Mouse (Mus musculus) heart, adult 18-20 months (tissue): ENCODE measurements around the gene Fbp1. TPM values are rescaled to one million over a fixed set of nuclear protein-coding genes. Genes with fewer than 3 reads are reported as not detected.
"Not testable (repeated sequence)": the region's sequence is repeated elsewhere in the genome, so short reads cannot be mapped to it uniquely, and the experiment has no call there.

Source experiments
- DNase-seq, 2 experiments: peaks; one replicate each; pipeline ENCODE4 v3.0.0; 2021 to 2022; ENCODE audit warnings: mixed read lengths in 1 of 2
- long read RNA-seq, 2 experiments: library from polyadenylated mRNA; stranded (forward); transcript quantifications; one replicate each; pipeline ENCODE4 v2.0.0; 2021
- total RNA-seq, 2 experiments: library from RNA; stranded (reverse); gene quantifications; 2 replicates each; pipeline ENCODE4 v1.2.3; 2021

Gene Fbp1
- total RNA-seq: under 1 TPM; 0.20 to 0.31 TPM
- long read RNA-seq, experiment 1: 0 reads
- long read RNA-seq, experiment 2: 0 reads

- no peak for DNase-seq
Measured at GRCm38 (mm10) chr13:62887712-62888441, at the start of gene Fbp1. Gene Fbp1, minus strand, starts transcription at chr13:62888282.

- no peak for DNase-seq
Measured at GRCm38 (mm10) chr13:62932452-62932851, 44.4 kb upstream of the Fbp1 start.

- DNase-seq: peak in 1 of 2 experiments; percentile 20
Measured at GRCm38 (mm10) chr13:62929766-62930389, 41.8 kb upstream of the Fbp1 start.

GRCm38 (mm10) chr13:62929144-62929543 is 41.1 kb upstream of the Fbp1 start:
- not testable (repeated sequence) for DNase-seq

GRCm38 (mm10) chr13:62927470-62927869 is 39.4 kb upstream of the Fbp1 start:
- no peak for DNase-seq

- DNase-seq: peak; percentile 48 to 83
Measured at GRCm38 (mm10) chr13:62926479-62926878, 38.4 kb upstream of the Fbp1 start.

- DNase-seq: peak in 1 of 2 experiments; percentile 15
Measured at GRCm38 (mm10) chr13:62923182-62923581, 35.1 kb upstream of the Fbp1 start.

GRCm38 (mm10) chr13:62922645-62923044 is 34.6 kb upstream of the Fbp1 start:
- DNase-seq: no peak

- DNase-seq: peak; percentile 60 to 88
Measured at GRCm38 (mm10) chr13:62919647-62920341, 31.7 kb upstream of the Fbp1 start.

- DNase-seq: no peak
Measured at GRCm38 (mm10) chr13:62917416-62918110, 29.5 kb upstream of the Fbp1 start.

GRCm38 (mm10) chr13:62916675-62917074 is 28.6 kb upstream of the Fbp1 start:
- DNase-seq: no peak

- DNase-seq: no peak
Measured at GRCm38 (mm10) chr13:62911575-62911974, 23.5 kb upstream of the Fbp1 start.

- DNase-seq: no peak
Measured at GRCm38 (mm10) chr13:62910206-62910605, 22.1 kb upstream of the Fbp1 start.

- DNase-seq: no peak
Measured at GRCm38 (mm10) chr13:62909776-62910175, 21.7 kb upstream of the Fbp1 start.

- peak in 1 of 2 experiments; percentile 25 for DNase-seq
Measured at GRCm38 (mm10) chr13:62908163-62908559, 20.1 kb upstream of the Fbp1 start.

- DNase-seq: no peak
Measured at GRCm38 (mm10) chr13:62907527-62908162, 19.6 kb upstream of the Fbp1 start.

- no peak for DNase-seq
Measured at GRCm38 (mm10) chr13:62901139-62901538, 13.1 kb upstream of the Fbp1 start.

- DNase-seq: no peak
Measured at GRCm38 (mm10) chr13:62897927-62898646, 10.0 kb upstream of the Fbp1 start.

GRCm38 (mm10) chr13:62893044-62893842 is 5.2 kb upstream of the Fbp1 start:
- DNase-seq: no peak

- DNase-seq: no peak
Measured at GRCm38 (mm10) chr13:62889311-62889710, 1.2 kb upstream of the Fbp1 start.
